Mouse (Mus musculus) liver (tissue): ENCODE measurements around the gene Got2.

ENCODE experiments used
- DNase-seq: peaks from one replicate; pipeline ENCODE4 v3.0.0-alpha.2; 2020; ENCODE audit warnings: mixed read lengths

Got2 gene

GRCm38 (mm10) chr8:95888285-95889136 is at the start of gene Got2:
TSS of gene Got2 (minus strand) at chr8:95888547.
- DNase-seq = peak; percentile 93

DNA sequence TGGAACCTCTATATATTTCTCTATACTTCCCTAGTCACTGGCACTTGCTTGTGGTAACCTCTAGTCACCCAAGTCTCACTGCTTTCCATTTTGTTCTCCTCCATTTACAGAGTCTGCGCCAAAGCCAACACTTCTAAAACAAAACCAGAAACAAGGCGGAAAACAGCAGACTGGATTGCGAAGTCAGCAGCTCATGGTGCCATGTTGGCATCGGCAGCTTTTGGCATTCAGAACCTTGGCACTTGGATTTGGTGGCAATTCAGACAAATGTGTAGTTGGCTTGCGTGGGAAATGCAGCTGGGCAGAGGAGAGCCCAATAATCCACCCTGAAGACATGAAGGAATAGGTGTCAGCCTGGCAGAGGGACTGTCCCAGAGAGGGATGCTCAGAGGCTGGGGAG is 44.5 kb upstream of the Got2 start:
- no peak for DNase-seq

GRCm38 (mm10) chr8:95929821-95930220 is 41.5 kb upstream of the Got2 start:
- DNase-seq = no peak

DNA sequence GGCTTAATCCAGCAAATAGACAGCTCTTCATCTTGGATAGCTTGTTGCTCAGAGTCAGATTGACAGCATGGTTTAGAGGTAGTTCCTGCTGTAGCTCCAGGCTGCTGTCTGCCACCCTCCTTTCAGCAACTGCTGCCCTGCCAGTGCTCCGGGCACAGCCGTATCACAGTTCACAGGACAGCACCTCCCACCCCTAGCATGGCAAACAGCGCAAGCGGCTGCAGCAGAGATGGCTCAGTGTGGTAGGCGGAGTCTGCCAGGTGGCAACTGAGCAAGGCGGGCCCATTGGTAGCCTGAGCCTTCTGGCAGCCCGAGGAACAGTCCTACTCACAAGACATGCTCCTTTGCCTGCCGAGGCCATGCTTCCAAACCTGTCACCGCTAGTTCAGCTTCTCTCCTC is 27.8 kb upstream of the Got2 start:
- peak; percentile 36 for DNase-seq

GRCm38 (mm10) chr8:95914905-95915643 is 26.7 kb upstream of the Got2 start:
- DNase-seq = peak; percentile 70

DNA sequence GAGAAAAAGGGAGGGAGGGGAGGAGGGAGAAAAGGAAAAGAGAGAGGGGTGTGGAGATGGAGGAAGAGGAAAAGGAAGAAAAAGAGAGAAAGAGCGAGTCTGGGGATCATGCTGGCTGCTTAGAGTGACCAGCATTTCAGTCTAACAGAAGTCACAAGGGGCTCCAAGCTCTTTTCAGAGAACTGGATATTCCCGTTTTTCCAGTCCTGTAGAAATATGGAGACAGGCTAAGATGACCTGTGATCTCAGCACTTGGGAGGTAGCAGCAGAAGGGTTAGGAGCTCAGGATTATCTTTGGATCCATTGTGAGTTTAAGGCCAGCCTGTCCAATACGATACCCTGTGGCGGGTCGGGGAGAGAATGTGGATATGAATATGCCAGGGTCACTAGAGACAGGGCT is 22.9 kb upstream of the Got2 start:
- DNase-seq = no peak

- DNase-seq = no peak
Observed at GRCm38 (mm10) chr8:95907885-95908284, 19.5 kb upstream of the Got2 start.

DNA sequence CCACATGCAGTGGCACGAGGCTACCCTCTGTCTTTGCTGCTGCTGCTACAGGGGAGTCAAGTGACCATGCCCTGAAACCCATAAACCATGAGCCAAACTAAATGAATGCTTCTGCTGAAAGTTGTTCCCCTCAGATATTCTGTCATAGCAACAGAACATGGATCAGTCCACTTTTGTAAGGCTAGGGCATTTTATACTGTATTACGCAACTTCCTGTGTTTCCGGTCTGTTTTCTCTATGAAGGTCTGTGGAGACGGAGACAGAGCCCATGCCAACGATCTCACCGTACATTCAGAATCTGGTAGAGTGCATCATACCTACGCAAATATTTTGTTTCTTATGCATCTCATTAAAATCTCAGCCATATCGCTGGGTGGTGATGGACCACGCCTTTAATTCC is 18.4 kb upstream of the Got2 start:
- DNase-seq = no peak

DNA sequence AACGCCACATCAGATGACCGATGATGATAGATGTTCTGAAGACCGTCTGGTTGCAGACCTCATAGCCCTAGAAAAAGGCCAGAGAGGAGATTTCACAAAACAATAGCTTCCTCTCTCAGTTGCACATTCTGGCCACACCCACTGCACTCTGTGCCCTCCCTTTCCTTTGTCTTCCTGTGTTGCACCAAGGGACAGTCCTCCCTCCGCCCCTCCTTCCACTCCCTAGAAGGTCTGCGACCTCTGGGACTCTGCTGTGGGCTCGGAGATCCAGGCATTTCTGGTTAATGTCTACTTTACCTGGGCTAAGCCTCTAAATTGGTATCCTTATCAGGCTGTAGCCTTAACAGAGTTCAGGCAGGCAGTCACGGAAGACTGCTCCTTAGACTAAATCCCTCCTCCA is 13.5 kb upstream of the Got2 start:
- DNase-seq = peak; percentile 23

- no peak for DNase-seq
Observed at GRCm38 (mm10) chr8:95893701-95894100, 5.4 kb upstream of the Got2 start.

- peak; percentile 87 for DNase-seq
Observed at GRCm38 (mm10) chr8:95887578-95888284, 616 bp downstream of the Got2 start.

- DNase-seq = no peak
Observed at GRCm38 (mm10) chr8:95886647-95887577, 1.4 kb downstream of the Got2 start.

GRCm38 (mm10) chr8:95885966-95886365 is 2.4 kb downstream of the Got2 start:
- peak; percentile 23 for DNase-seq

GRCm38 (mm10) chr8:95885271-95885841 is 3.0 kb downstream of the Got2 start:
- no peak for DNase-seq

DNA sequence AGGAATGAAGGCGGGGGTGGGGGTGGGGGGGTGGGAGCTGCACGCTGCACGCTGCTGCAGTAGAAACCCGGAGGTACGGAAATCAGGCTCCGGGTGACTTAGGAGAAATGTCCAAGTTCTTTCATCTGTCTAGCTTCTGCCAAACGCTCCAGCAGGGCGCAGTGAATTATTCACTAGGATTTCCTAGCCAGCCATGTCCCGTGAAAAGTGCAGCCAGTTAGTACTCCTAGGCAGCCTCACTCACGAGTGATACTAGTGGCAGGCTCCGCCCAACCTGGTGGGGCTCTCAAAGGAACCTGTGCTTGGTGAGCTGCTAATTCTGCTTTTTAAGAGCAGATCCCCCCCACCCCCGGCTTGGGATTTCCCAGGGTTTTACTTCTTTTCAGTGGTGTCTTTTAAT is 3.9 kb downstream of the Got2 start:
- peak; percentile 13 for DNase-seq

- DNase-seq = no peak
Observed at GRCm38 (mm10) chr8:95882191-95882590, 6.2 kb downstream of the Got2 start.

DNA sequence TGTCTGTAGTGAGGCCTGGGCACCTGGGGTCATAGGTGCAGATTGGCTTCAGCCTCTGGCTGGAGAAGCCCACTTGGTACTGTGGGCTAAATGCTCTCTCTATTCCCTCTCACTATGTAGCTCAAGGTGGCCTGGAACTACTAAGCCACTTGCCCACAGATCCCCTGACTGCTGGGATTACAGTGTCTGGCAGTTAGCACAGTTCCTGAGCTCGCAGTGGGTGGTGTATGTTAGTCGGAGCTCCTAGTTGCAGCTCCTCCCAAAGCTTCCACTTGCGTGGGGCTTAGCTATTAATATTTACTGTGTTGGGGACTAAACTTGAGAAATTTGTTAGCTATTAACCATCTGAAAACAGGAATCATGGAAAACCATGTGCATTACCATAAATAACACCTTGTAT is 6.8 kb downstream of the Got2 start:
- DNase-seq = no peak

GRCm38 (mm10) chr8:95879823-95880222 is 8.5 kb downstream of the Got2 start:
- no peak for DNase-seq

GRCm38 (mm10) chr8:95878176-95878962 is 10.0 kb downstream of the Got2 start:
- peak; percentile 56 for DNase-seq

DNA sequence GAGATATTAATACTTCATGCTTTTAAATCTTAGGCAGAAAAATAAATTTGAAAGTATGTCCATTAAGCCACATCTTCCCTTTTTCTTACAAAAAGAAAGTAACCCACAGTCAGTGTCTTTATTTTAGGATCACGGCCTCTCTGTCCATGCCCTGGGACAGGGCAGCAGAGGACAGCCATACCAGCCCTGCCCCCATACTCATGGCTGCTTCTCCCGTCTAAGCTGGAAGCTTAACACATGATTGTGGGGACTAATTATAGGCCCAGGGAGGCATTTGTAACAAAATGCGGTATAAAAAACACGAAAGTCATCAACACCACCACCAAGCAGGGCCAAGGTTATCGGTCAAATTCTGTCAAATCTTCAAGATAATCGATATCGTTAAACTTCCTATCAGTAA is 13.1 kb downstream of the Got2 start:
- no peak for DNase-seq

DNA sequence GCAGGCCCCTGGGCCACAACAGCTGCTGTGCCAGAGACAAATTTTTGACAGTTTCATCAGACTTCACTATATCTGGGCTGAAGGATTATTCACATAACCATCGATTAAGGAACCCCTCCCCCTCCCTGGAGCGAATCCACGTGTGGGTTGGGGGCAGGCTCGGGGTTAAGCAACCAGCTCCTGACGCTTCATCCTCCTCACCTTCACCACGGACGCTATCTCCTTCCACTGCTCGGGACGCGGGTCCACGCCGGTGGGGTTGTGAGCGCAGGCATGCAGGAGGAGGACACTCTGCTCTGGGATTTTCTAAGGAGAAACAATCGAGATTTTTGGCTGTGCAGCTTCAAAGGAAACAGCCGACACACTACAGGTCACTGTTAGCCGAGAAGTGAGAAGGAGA is 16.7 kb downstream of the Got2 start:
- DNase-seq = no peak
